Mouse (Mus musculus): Measurements from ENCODE around the gene Cdc34.

DNA sequence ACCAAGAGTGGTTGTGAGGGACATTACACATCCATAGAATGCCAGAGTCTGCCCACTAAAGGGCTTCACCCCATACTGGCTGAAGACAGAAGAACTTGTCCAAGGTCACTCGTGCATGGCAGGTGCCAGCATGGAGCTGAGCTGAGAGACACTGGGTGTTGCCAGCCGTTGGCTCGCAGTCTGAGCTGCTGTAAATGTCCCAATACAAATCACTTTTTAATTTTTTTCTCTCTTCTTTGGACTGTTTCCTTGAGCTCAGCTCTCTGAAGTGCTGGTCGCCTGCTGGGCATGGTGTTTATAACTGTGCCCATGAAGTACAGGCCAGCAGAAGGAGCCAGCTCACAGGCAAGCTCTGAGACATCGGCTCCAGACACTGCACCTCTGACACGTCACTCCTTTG, 41.1 kb downstream of the Cdc34 start:
- TF ChIP-seq CTCF (IDR thresholded peaks at IDR 0.05) (no peak), EP300 (IDR thresholded peaks at IDR 0.05) (no peak)
